Mouse (Mus musculus) midbrain, embryonic 15.5 days (tissue): ENCODE data around the gene C1rl. TPM values are rescaled to one million over a fixed set of nuclear protein-coding genes. Genes with fewer than 3 reads are reported as not detected.
A peak's percentile ranks its signal among the peaks of the same experiment; 100 is the strongest.
"Not testable (repeated sequence)": the region's sequence is repeated elsewhere in the genome, so short reads cannot be mapped to it uniquely, and the experiment has no call there.

Source experiments
- ATAC-seq: fragments of 200-750 bp; cut with Nextera tagmentation; replicated peaks from 2 replicates; pipeline ENCODE4 v1.8.0; 2017; ENCODE audit warnings: moderate TSS enrichment
- H3K27ac ChIP-seq: fragments of 300-500 bp; sonication (generic); 2 replicates; pipeline ENCODE4 v1.5.1; 2015; ENCODE audit warnings: mild to moderate bottlenecking, inconsistent platforms
- H3K27me3 ChIP-seq: fragments of 300-500 bp; sonication (generic); replicated peaks from 2 replicates; pipeline ENCODE4 v1.6.1; 2015; ENCODE audit warnings: inconsistent platforms
- H3K36me3 ChIP-seq: fragments of 300-500 bp; sonication (generic); replicated peaks from 2 replicates; pipeline ENCODE4 v1.6.1; 2015; ENCODE audit warnings: inconsistent platforms
- H3K4me1 ChIP-seq: fragments of 300-500 bp; sonication (generic); 2 replicates; pipeline ENCODE4 v1.6.1; 2015; ENCODE audit warnings: inconsistent platforms
- H3K4me2 ChIP-seq: fragments of 300-500 bp; sonication (generic); 2 replicates; pipeline ENCODE4 v1.6.1; 2015; ENCODE audit warnings: inconsistent platforms, mild to moderate bottlenecking, moderate library complexity
- H3K4me3 ChIP-seq: fragments of 300-500 bp; sonication (generic); 2 replicates; pipeline ENCODE4 v1.5.1; 2015; ENCODE audit warnings: mild to moderate bottlenecking, inconsistent platforms
- H3K9ac ChIP-seq: fragments of 300-500 bp; sonication (generic); 2 replicates; pipeline ENCODE4 v1.6.1; 2015; ENCODE audit warnings: mild to moderate bottlenecking, inconsistent platforms
- H3K9me3 ChIP-seq: fragments of 300-500 bp; sonication (generic); 2 replicates; pipeline ENCODE4 v1.6.1; 2016; ENCODE audit warnings: inconsistent platforms
- WGBS: fragments of 180-500 bp; shearing (Covaris S2); methylation state at CpG from one replicate; pipeline ENCODE4 v1.1.7; 2015; ENCODE audit warnings: mixed read lengths; 5-methylcytosine and 5-hydroxymethylcytosine counted together
- polyA plus RNA-seq: library from polyadenylated mRNA; unstranded; fragments of >200 nt; fragmentation: Nextera tagmentation; extraction: Ambion mirVana; gene quantifications from 2 replicates; pipeline ENCODE4 v1.2.1, GENCODE M21; 2015

The C1rl gene
- polyA plus RNA-seq, 1 experiment from 2014 or later, result 0.30 TPM

- H3K27me3 ChIP-seq, result no peaks in the 10 kb centered on the region
- H3K27ac ChIP-seq, result no peak overlapping the region
- no peak overlapping the region for H3K4me3 ChIP-seq
- WGBS, result 58% methylated on average over 7 of the region's 7 CpGs
- no peaks in the 10 kb centered on the region for H3K36me3 ChIP-seq
- no peak overlapping the region for H3K4me2 ChIP-seq
- H3K4me1 ChIP-seq, result no peaks in the 10 kb centered on the region
- no peak overlapping the region for H3K9ac ChIP-seq
- no peak for ATAC-seq
- no peaks in the 10 kb centered on the region for H3K9me3 ChIP-seq
Measured at GRCm38 (mm10) chr6:124476216-124476615, 16.7 kb upstream of the C1rl start.

DNA sequence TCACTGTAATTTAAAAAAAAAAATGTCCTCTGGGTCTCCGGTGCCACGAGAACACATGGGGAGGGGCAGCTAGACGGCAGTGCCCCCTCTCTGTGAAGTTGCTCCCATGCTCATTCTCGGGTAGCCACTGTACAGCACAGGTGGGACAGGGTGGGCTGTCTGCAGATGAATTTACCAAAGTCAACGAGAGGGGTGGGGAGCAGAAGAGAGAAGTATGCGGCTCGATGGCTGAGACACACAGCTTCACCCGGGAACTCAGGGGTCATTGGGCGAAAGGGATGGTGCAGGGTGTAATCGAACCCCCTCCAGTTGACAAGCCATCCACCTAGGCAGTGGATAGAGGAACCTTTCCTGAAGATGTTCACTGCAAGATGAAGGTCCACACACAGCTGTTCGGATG, 16.1 kb upstream of the C1rl start:
- H3K4me1 ChIP-seq, result no peaks in the 10 kb centered on the region
- no peaks in the 10 kb centered on the region for H3K27me3 ChIP-seq
- no peak overlapping the region for H3K4me3 ChIP-seq
- 86% methylated on average over 11 of the region's 11 CpGs for WGBS
- no peak overlapping the region for H3K9ac ChIP-seq
- H3K9me3 ChIP-seq, result no peaks in the 10 kb centered on the region
- no peaks in the 10 kb centered on the region for H3K36me3 ChIP-seq
- H3K4me2 ChIP-seq, result no peak overlapping the region
- H3K27ac ChIP-seq, result no peak overlapping the region
- no peak for ATAC-seq

GRCm38 (mm10) chr6:124477221-124477655, 15.7 kb upstream of the C1rl start:
- H3K27me3 ChIP-seq, result no peaks in the 10 kb centered on the region
- no peak for ATAC-seq
- H3K27ac ChIP-seq, result no peak overlapping the region
- H3K9me3 ChIP-seq, result no peaks in the 10 kb centered on the region
- no peak overlapping the region for H3K4me3 ChIP-seq
- WGBS, result 66% methylated on average over 5 of the region's 5 CpGs
- H3K4me2 ChIP-seq, result no peak overlapping the region
- H3K4me1 ChIP-seq, result no peaks in the 10 kb centered on the region
- H3K36me3 ChIP-seq, result no peaks in the 10 kb centered on the region
- H3K9ac ChIP-seq, result no peak overlapping the region

GRCm38 (mm10) chr6:124477922-124478651, 14.8 kb upstream of the C1rl start:
- H3K9ac ChIP-seq, result no peak overlapping the region
- ATAC-seq, result no peak
- WGBS, result 83% methylated on average over 17 of the region's 17 CpGs
- H3K4me3 ChIP-seq, result no peak overlapping the region
- H3K36me3 ChIP-seq, result no peaks in the 10 kb centered on the region
- no peaks in the 10 kb centered on the region for H3K4me1 ChIP-seq
- no peak overlapping the region for H3K4me2 ChIP-seq
- no peak overlapping the region for H3K27ac ChIP-seq
- H3K27me3 ChIP-seq, result no peaks in the 10 kb centered on the region
- no peaks in the 10 kb centered on the region for H3K9me3 ChIP-seq

DNA sequence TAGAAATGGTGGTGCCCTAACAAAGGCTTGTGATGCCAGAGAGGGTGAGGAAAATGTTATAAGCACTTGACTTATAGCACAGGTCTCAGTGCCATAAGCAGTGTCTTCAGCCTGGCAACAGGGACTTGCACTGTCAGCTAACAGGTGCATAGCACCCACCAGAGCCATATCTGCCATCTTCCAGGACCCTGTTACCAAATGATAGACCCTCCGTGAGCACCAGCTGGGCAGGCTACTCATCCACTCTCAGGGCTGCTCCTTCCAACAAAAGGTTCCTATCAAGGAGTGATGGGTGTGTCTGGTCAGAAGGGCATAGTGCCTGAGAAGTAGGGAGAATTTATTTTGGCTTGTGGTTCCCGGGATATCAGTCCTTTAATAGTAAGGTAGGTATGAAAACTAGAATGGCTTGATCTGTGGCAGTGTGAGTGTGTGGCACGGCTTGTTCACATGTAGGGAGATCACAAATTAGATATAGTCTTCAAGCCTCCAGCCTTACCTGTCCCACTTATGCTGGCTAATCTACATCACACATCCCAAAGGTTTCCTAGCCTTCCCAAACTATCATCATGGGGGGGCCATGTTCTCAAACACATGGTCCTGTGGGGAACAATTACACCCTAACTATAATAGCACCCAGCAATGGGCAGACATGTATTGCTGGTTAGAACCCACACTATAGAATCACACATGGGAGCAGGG, 13.9 kb upstream of the C1rl start:
- WGBS, result 95% methylated on average over 3 of the region's 3 CpGs
- no peaks in the 10 kb centered on the region for H3K9me3 ChIP-seq
- no peaks in the 10 kb centered on the region for H3K27me3 ChIP-seq
- no peaks in the 10 kb centered on the region for H3K36me3 ChIP-seq
- no peaks in the 10 kb centered on the region for H3K4me1 ChIP-seq
- no peak for ATAC-seq
- no peak overlapping the region for H3K27ac ChIP-seq
- H3K4me2 ChIP-seq, result no peak overlapping the region
- no peak overlapping the region for H3K9ac ChIP-seq
- no peak overlapping the region for H3K4me3 ChIP-seq

- ATAC-seq, result no peak
- WGBS, result 89% methylated on average over 3 of the region's 3 CpGs
- no peak overlapping the region for H3K9ac ChIP-seq
- H3K4me1 ChIP-seq, result no peaks in the 10 kb centered on the region
- H3K36me3 ChIP-seq, result no peaks in the 10 kb centered on the region
- H3K4me3 ChIP-seq, result no peak overlapping the region
- no peaks in the 10 kb centered on the region for H3K9me3 ChIP-seq
- H3K27me3 ChIP-seq, result no peaks in the 10 kb centered on the region
- no peak overlapping the region for H3K27ac ChIP-seq
- H3K4me2 ChIP-seq, result no peak overlapping the region
Measured at GRCm38 (mm10) chr6:124479573-124479930, 13.4 kb upstream of the C1rl start.

- Histone ChIP-seq H3K27ac (no peak overlapping the region), H3K4me3 (no peak overlapping the region), H3K4me1 (no peaks in the 10 kb centered on the region), H3K36me3 (no peaks in the 10 kb centered on the region), H3K4me2 (no peak overlapping the region), H3K9ac (no peak overlapping the region), H3K27me3 (no peaks in the 10 kb centered on the region), H3K9me3 (no peaks in the 10 kb centered on the region)
- ATAC-seq, result no peak
- WGBS, result 52% methylated on average over 4 of the region's 4 CpGs
Measured at GRCm38 (mm10) chr6:124480295-124480694, 12.6 kb upstream of the C1rl start.

DNA sequence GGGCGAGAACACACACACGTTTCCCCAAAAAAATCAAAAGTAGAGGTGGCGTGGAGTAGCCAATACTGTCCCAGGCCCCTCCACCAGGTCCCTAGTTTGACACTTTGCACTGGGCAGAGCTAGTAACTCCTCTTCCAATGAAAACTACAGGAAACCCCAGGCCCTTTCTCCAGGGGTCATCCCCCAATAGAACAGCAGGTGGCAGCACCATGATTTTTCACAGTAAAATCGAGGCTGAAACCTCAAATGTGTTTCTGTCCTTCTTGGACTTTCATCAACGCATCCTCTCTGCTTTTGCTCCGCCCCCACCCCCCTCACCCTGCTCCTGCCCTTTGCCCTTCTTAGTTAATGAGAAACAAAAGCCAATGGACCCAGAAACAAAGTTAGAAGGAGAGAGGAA, 11.3 kb upstream of the C1rl start:
- Histone ChIP-seq H3K36me3 (no peaks in the 10 kb centered on the region), H3K4me3 (no peak overlapping the region), H3K27ac (no peak overlapping the region), H3K9me3 (no peaks in the 10 kb centered on the region), H3K4me1 (no peaks in the 10 kb centered on the region), H3K9ac (no peak overlapping the region), H3K27me3 (no peaks in the 10 kb centered on the region), H3K4me2 (no peak overlapping the region)
- WGBS, result 38% methylated on average over 6 of the region's 6 CpGs
- ATAC-seq, result no peak

DNA sequence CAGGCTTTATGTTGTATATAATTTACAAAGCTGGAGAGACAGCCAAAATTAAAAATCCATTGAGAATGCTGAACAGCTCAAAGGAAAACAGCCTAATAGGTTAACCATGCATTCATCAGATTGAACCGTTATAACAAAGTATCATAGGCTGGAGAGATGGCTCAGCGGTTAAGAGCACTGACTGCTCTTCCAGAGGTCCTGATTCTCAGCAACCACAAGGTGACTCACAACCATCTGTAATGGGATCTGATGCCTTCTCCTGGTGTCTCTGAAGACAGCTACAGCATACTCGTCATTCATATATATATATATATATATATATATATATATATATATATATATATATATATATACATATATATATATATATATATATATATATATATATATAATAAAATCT, 9.1 kb upstream of the C1rl start:
- H3K4me2 ChIP-seq, H3K4me3 ChIP-seq, H3K27ac ChIP-seq, H3K27me3 ChIP-seq, H3K9me3 ChIP-seq, ATAC-seq, H3K9ac ChIP-seq, H3K36me3 ChIP-seq, H3K4me1 ChIP-seq: not testable (repeated sequence)
- 88% methylated on average over 3 of the region's 3 CpGs for WGBS

GRCm38 (mm10) chr6:124484851-124485250, 8.1 kb upstream of the C1rl start:
- Histone ChIP-seq H3K27me3 (no peaks in the 10 kb centered on the region), H3K4me1 (no peaks in the 10 kb centered on the region), H3K4me3 (no peak overlapping the region), H3K27ac (no peak overlapping the region), H3K9me3 (no peaks in the 10 kb centered on the region), H3K4me2 (peak overlapping the region; percentile 45; the same call in 1 of the 2 replicates), H3K36me3 (no peaks in the 10 kb centered on the region), H3K9ac (no peak overlapping the region)
- WGBS, result 85% methylated on average over 7 of the region's 7 CpGs
- no peak for ATAC-seq

DNA sequence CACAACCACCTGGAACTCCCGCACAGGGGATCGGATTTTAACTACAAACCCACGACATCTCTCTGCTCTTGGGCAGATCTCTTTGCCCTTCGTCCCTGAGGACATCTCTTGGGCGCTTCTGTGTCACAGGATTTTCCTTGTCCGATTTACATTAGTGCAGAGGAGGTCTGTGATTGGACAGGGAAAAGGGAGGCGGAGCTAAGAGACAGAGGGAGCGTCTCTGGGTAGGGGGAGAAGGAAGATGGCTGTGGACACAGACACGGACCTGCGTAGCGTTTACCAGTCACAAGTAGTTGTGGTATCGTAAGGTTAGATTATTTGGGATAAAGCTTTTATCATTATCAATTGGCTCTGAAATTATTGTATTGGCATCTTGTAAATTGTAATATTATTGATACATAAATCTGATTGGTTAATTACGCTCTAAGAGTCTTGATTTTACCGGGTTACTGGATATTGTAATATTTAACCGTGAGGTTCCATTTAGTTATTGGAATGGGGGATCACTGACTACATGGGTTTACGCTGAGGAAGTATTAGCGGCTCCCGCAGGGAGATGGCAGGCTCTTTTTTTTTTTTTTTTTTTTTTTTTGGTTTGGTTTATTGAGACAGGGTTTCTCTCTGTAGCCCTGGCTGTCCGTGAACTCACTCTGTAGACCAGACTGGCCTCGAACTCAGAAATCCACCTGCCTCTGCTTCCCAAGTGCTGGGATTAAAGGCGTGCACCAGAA, 7.3 kb upstream of the C1rl start:
- Histone ChIP-seq H3K36me3 (no peaks in the 10 kb centered on the region), H3K27me3 (no peaks in the 10 kb centered on the region), H3K27ac (peak overlapping the region; percentile 29; the same call in 1 of the 2 replicates), H3K9ac (no peak overlapping the region), H3K4me3 (peak overlapping the region; percentile 27), H3K4me1 (no peaks in the 10 kb centered on the region), H3K4me2 (peak overlapping the region; percentile 45), H3K9me3 (no peaks in the 10 kb centered on the region)
- WGBS, result 28% methylated on average over 21 of the region's 21 CpGs
- peak; percentile 97 for ATAC-seq

DNA sequence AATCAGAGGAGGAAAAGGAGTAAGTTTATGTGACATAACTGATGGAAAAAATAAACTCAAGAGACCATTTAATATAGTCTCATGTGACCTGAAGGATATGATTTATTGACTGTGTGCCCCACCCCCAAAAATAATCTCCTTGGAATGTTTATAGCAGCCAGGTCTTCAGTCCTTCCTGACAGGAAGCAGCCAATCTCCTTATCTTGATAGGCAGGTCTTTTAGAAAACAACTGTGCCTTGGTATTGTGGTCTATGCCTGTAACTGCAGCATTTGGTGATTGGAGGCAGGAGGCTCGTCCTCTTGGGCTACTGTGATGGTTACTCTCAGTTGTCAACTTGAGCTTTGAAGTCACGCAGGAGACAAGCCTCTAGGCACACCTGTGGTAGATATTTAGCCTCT, 5.4 kb upstream of the C1rl start:
- ATAC-seq, result no peak
- H3K36me3 ChIP-seq, result no peaks in the 10 kb centered on the region
- no peaks in the 10 kb centered on the region for H3K4me1 ChIP-seq
- 70% methylated on average over 2 of the region's 2 CpGs for WGBS
- no peak overlapping the region for H3K9ac ChIP-seq
- H3K27ac ChIP-seq, result no peak overlapping the region
- H3K9me3 ChIP-seq, result no peaks in the 10 kb centered on the region
- no peak overlapping the region for H3K4me3 ChIP-seq
- H3K27me3 ChIP-seq, result no peaks in the 10 kb centered on the region
- no peak overlapping the region for H3K4me2 ChIP-seq
